Mouse (Mus musculus): Measurements from ENCODE around the gene Eif2b2.
A peak's percentile ranks its signal among the peaks of the same experiment; 100 is the strongest.

Gene Eif2b2

DNA sequence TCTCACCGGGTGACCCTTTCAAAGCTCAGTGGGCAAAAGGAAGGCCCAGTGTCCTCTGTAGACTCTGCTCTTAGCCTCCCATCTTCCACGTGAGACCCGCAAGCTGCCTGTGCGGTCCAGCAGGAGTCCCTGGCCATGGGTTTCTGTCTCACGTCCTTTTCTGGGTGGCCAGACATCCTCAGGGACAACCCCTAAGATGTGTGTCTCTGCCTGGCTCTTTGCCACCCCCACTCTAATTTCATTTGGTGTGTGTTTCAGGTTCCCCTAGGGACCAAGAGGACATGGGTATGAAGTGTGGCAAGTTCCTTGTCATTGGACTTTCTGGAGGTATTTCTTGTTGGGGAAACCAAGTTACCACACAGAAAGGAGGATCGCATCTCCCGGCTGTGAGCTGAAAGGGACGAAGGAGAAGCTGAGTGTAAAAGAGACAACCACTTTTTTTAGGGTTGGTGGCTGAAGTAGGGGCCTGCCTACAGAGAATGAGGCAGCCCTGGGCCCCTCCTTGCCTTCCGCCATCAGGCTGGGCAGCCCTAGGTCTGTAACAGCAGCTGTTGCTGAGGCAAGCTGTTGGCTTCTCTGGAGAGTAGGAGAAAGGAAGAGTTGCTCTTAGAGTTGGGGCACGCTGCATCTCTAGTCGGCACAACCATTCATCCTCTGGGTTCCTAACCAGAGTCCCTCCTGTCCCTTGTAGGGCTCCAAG lies 25.2 kb upstream of the Eif2b2 start:
- no peak for DNase-seq (ENCODE audit: low read depth, low spot score)

DNA sequence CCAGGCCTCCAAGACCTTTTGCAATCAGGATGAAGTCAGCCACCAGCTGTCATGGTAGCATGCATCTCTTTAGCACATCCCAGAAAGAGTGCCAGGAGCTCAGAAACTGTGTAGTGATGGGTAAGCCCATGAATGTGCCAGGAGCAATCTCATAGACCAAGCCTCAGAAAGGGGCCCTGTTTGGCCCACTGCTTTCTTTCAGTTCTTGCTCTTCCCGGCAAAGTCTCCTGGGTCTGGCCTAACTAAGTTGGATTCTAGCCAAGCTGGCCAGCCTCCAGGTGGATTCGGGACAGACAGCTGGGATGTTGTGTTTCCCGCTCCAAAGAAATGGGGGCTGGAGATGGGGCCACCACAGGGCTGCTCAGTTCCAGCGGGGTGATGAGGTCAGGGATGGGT lies 24.7 kb upstream of the Eif2b2 start:
- DNase-seq (ENCODE audit: low read depth, low spot score), result no peak

DNA sequence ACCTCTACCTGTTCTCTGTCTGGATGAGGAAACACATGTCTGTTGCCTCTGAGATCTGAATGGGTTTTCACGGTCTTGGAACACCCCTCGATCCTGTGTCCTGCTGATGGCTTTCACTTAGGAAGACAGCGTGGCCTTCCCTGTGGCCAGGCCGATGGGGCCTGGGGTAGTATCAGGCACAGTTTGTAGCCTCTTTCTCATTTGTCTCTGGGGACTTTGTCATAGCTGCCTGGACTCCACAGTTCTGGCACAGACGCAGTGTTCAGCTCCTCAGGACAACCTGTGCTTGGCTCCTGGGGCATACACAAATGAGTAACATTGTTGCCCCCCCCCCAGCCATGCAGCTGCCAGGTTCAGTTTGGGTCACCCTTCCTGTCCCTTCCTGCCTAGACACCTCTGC lies 24.2 kb upstream of the Eif2b2 start:
- DNase-seq (ENCODE audit: low read depth, low spot score), result no peak

DNA sequence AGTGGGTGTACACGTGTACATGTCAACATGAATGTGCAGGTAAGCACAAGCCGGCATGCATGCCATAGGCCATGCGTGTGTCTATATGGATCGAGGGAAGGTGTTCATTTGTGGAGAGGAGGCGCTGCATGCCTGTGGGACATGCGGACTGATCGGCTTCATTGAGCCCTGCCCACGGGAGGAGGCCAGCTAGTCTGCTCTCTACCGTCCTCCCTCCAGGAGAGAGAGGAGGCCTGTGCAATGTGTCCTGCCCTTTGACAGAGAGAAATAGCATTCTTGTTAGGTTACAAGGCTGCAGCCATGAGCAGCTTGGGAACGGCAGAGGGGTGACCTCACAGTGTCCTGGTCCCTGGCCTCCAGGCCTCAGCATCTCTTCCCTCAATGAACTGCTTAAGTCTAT lies 23.1 kb upstream of the Eif2b2 start:
- no peak for DNase-seq (ENCODE audit: low read depth, low spot score)

DNA sequence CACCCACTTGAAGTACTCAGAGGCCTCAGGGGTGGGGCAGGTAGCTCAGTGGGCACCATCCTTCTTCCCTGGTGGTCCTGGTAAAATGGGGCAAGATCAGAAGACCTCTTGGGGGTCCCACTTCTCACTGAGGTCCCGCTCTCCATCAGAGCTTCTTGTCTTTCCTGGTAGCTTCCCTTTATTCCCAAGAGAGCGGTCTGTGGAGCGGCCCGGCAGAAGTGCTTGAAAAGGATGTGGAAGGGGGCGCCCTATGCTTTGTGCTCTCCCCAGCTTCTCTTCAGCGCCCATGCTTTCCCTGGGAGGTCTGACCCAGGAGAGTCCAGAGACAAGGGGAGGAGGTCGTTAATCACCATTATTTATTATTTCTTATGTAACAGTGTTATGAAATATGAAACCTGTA lies 21.9 kb upstream of the Eif2b2 start:
- no peak for DNase-seq (ENCODE audit: low read depth, low spot score)

DNA sequence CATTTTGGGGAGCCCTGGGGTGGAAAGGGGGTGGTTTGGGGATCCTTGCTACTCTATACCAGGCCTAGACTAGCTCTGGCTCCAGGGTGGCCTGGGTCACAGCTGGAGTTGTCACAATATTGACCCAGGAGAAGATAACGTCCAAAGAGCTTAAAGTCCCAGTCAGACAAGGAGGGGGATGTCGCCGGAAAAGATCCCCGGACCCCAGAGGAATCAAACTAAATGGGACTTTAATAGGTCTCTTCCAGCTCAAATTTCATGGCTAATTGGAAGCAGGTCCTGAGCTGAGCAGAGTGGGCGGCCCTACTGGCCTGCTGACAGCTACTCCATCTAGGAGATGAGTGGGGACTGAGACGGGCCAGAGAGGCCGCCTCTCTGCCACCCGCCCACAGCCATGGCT lies 21.3 kb upstream of the Eif2b2 start:
- peak; percentile 66 for DNase-seq (ENCODE audit: low read depth, low spot score)

DNA sequence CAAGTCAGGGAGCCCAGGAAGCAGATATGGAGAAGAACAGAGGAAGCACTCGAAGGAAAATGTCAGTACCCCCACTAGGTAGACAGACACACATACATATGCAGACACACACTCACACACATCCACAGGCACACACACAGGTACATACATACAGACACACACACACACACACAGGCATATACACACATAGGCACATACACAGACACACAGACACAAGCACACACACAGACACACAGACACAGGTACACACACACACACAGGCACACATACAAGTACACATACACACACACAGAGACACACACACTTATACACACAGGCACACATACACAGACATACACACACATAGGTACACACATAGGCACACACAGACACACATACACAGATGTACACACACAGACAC lies 19.3 kb upstream of the Eif2b2 start:
- DNase-seq (ENCODE audit: low read depth, low spot score), result no peak

DNA sequence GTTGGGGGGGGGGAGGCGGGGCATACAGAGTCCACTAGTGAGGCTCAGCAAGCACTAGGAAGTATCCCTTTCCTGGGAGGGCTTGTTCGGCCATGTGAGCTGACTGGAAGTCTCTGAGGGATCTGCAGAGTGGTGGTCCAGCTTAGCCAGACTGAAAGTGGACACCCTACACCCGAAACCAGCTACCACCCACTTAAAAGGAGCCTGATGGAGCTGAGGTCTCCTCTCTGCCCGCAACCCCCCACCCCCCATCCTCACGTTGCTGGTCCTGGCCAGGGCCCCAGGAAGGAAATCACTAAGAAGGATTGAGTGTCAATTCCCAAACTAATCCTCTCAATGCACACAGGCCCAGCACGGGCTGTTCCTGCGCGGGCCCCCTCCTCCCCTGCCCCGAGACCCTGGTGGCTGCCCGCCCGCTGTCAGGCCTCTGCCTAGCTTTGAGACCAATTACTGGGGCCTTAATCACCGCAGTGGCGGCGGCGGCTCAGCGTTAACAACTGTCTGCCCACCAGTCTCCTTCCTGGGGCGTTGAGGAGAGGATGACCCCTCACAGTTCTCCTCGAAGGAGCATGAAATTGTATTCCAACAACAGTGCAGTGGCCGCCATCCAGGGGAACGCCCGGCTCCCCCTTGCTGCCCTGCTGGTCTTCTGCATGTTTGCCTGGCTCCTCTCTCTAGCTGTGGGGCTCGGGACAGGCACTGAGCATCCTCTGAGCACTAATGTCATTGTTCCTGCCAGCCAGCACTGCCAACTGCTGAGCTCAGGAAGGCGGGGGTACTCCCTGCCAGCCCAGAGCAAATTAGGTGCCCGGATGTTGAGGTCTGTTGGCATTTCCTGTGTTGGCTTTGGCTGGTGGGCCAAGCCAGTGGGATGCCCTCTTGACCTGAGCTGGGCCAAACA lies 18.1 kb upstream of the Eif2b2 start:
- no peak for DNase-seq (ENCODE audit: low read depth, low spot score)

DNA sequence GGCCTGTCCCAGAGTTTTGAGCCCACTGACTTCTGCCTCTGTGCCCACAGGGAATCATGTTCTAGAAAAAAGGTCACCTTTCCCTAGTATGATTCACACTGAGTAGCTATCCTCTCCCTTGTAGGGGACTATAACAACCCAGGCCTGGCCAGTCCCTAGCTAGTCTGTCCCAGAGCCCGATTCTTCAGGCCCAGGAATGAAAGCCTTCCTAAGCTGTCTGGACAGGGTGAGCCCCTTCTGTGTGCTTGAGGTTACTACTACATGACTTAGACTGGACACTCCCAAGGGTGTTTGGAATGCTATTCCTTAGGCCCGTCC lies 17.5 kb upstream of the Eif2b2 start:
- no peak for DNase-seq (ENCODE audit: low read depth, low spot score)

DNA sequence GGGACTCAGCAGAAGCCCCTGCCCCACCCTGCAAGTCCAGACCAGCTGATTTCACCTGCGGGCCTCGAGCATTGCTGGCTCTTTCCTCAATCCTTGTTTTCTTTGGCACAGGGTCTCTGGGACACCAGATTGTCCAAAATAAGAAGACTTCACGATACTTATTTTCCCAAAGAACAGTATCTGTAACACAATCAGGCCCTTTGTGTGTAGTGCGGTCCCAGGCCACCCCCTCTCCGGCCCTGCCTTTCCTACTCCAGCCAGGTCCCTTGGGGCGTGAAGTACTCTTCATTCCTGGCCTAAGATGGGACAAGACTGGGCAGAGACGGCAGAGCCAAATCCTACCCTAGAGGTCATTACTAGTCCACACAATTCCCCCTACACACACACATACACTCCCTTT lies 17.1 kb upstream of the Eif2b2 start:
- no peak for DNase-seq (ENCODE audit: low read depth, low spot score)

DNA sequence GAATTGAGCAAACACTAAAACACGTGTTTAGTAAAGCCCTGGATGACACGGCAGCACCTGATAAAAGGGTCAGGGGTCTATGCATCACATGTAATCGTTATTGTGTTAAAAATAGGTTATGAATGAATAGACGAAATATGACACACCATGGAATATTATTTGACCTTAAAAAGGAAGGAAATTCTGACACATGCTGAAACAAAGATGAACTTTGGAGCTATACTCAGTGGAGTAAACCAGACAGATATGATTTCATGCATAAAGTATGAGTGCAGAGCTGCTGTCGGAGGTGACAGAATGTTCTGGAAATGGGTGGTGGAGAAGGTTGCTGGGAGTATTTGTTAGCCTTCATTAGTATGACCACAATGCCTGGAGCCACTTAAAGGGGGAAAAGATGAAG lies 15.6 kb upstream of the Eif2b2 start:
- DNase-seq (ENCODE audit: low read depth, low spot score), result no peak

DNA sequence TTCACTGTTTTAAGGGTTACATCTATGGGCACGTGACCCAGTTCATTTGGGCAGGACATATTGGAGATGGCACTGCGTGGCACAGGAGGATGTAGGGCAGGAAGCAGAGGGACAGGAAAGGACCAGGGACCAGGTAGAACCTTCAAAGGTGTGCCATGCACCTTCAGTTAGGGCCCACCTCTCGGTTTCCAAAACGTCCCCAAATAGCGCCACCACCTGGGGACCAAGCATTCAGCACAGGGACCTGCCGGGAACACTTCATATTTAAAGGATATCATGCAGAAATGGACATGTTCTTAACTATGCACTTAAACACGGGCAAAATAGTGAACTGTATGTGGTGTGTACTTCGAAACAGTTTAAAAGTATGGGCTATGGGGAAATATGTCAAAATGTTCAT lies 15.2 kb upstream of the Eif2b2 start:
- no peak for DNase-seq (ENCODE audit: low read depth, low spot score)

DNA sequence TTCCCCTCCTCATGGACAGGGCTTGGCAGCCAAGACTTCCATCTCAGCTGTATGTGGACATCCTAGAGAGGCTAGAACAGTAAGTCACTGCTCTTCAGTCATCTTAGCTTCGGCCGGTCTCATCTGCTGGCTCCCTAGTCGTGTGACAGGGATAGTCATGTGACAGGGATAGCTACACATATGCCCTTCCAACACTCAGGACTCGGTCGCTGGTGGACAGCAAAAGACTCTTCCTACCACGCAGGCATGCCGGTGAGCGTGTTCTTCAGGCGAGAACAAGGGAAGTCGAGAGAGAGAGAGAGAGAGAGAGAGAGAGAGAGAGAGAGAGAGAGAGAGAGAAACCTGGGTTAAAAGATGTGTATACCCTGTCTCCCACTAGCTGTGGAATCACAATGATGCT lies 13.9 kb upstream of the Eif2b2 start:
- no peak for DNase-seq (ENCODE audit: low read depth, low spot score)

DNA sequence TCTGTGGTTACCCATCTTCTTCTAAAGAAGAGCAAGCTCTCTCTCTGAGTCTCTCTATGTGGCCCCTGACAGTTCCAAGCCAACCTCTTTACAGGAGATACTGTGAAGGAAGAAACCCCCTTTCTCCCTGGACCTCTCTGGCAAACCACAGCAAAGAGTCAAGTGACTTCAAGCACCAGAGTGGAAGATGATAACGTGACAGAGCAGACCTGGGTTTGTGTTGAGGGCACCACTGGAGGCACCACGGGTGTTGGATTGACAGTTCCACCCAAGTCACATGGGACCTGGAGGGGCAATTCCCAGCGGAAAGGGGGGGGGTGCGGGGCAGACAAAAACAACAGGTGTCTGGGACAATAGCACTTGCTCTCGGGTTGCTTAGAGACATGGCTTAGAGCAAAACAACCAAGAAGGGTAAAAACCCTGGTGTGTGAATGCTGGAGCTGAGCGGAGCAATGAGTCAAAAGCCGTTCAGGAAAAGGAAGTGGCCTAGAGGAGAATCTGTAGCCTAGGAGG lies 10.5 kb upstream of the Eif2b2 start:
- DNase-seq (ENCODE audit: low read depth, low spot score), result no peak

DNA sequence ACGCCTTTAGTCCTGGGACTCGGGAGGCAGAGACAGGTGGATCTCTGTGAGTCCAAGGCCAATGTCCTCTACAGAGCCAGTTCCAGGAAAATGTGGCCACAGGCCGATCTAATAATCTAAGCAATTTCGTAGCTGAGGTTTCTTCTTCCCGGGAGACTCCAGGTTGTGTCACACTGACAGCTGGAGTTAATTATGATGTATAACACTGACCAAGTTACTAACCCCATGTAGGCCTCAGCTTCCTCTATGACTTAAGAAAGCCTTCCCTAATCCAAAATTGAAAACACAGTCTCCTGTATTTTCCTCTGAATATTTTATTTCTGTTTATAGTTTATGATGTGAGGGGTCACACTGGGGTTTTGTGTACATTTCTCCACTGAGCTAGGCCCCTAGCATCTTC lies 4.2 kb upstream of the Eif2b2 start:
- DNase-seq (ENCODE audit: low read depth, low spot score), result no peak

DNA sequence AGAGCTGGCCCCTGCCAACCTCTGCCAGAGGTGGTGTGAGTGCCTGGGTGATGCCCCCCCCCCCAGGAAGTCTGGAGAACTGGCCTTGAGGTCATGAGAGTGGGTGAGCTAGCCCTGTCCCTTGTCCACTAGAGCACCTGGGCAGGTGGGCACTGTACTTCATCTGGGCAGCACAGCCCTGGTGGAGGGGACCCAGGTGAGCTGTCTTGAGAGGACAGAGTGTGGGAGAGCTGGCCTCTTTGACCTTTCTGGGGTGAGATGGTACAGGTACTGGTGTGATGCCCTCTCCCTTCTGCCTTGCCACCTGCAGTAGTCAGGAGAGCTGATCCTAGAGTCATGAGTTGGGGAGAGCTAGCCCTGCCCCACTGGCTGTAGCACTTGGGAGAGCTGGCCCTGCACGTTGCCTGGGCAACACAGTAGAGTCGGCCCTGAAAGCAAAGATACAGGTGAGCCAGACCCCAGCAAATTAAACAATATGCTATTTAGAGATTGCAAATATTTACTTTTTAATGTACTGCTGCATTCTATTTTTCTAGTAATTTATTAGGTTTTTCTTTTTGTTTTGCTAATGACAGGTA lies 1.5 kb upstream of the Eif2b2 start:
- no peak for DNase-seq (ENCODE audit: low read depth, low spot score)

DNA sequence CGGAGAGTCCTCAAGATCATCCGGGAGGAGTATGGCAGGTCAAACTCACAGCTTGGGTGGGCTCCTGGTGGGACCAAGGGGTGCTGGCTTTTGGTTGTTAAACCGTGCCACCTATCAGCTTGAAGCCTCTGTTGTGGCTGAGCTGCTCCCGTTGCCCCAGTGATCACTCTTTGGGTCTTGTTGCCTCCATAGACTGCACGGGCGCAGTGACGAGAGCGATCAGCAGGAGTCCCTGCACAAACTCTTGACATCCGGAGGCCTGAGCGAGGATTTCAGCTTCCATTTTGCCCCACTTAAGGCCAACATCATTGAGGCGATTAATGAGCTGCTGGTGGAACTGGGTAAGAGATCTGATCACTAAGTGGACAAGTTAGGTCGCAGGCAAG lies 617 bp downstream of the Eif2b2 start:
- no peak for DNase-seq (ENCODE audit: low read depth, low spot score)

DNA sequence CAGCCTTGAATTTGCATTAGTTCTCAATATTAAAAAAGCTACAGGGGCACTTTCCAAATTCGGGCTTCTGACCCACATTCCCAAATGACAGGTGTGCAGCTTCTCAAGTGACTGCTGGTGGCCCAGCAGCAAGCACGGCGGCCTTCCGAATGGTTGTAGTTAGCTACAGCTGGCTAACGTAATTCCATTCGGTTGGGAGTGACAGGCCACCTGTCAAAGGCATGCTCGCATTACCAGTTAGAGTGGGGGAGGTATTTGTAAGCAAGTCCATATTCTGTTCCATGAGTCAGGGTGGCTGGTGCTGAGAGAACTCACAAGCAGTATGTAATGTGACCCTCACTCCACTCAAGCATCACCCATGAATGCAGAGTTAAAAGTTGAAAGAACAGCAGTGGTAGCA lies 7.9 kb downstream of the Eif2b2 start:
- DNase-seq (ENCODE audit: low read depth, low spot score), result peak; percentile 71

DNA sequence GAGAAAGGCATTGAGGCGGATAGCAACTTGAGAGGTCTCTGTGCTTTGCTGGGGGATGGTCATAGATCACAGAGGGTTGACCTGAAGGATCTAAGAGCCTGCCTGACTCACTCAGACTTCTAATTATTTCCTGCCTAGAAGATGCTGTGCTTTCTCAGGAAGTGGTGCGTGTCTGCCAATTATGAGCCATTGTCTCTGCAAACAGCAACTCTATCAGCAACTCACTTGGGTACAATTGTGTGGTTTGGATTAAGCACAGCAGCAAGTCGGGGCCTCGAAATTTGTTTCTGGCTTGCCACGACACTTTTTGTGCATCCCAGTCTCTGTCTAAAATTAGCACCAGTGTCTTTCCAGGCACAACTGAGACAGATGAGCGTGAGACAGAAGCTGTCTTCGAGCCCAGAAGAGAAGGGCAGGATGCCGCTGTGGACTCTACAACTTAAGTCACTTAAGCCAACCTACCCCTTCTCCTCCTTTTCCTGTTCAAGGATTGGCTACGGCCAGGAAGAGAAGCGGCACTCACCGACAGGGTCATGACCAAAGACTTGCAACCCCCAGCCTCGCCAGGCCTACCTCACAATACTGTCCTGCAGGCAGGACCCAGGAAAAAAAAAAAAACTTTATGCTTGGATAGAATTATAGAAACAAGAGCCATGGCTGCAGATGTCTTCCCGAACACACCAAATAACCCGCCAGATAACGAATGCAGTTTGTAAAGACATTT lies 8.8 kb downstream of the Eif2b2 start:
- DNase-seq (ENCODE audit: low read depth, low spot score), result no peak

DNA sequence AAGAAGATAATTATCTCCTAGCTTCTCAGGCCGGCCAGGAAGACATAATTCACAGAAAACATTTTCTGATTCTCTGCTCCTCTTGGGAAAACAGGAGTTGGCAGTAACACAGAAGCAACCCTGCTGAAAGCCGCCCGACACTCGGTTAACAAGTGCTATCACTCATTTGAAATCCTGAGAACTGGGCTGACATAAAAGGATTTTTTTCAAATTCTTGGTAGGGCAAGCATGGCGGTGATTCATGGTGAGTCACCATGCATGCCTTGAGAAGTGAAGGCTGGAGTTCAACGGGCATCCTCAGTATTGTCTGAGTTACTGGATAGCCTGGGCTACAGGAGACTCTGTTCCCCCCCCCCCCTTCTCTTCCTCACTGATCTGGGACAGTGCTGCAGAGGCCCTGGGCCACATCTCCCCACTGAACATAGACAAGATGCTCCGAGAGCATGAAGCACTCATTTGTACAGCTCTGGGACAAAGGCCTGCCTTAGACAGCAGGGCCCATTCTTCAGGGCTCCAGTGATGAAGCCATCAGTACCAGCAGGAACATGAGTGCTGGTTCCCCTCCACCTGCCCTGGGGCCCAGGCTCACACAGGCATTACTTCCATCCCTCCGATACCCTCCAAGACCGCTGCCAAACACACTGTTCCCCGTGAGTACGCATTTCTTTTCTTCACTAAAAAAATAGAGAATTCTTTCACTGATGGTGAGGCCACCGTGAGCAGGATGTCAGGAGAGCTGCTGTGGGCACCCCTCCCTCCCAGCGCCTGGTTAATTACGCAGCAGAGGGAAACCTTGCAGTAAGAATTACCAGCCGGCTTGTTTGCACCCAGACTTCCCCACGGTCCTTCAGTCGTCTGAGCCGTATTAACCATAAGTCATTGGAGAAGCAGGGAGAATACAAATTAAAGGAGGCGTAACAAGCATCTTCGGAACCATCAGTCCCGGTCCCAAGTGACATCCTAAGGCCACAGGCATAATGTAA lies 14.4 kb downstream of the Eif2b2 start:
- DNase-seq (ENCODE audit: low read depth, low spot score), result no peak

DNA sequence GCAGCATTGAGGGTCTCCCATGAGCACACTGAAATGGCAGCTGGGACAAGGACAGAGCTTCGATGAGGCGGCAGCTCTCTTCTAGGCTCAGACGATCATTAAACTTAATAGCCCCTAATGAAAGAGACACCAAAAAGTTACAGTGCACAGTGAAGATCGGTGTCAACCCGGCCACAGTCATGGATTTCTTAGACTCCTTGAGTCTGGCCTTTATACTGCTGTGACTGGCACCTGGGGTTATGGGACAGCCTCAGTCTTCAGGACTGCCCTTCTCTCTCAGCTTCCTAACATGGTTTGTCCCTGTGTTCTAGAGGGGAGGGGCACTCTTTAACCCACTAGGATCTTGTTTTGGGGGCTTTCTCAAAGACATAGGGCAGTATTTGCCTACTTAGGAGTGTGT lies 18.3 kb downstream of the Eif2b2 start:
- no peak for DNase-seq (ENCODE audit: low read depth, low spot score)

Data from forelimb bud, embryonic 11.5 days (tissue).